Mouse (Mus musculus): ENCODE results near the gene Foxn3. TPM values are rescaled to one million over a fixed set of nuclear protein-coding genes. Genes with fewer than 3 reads are reported as not detected.

The Foxn3 gene
- total and polyA plus RNA-seq, 3 experiments: 9.7 to 26.8 (median 11.0) TPM

DNA sequence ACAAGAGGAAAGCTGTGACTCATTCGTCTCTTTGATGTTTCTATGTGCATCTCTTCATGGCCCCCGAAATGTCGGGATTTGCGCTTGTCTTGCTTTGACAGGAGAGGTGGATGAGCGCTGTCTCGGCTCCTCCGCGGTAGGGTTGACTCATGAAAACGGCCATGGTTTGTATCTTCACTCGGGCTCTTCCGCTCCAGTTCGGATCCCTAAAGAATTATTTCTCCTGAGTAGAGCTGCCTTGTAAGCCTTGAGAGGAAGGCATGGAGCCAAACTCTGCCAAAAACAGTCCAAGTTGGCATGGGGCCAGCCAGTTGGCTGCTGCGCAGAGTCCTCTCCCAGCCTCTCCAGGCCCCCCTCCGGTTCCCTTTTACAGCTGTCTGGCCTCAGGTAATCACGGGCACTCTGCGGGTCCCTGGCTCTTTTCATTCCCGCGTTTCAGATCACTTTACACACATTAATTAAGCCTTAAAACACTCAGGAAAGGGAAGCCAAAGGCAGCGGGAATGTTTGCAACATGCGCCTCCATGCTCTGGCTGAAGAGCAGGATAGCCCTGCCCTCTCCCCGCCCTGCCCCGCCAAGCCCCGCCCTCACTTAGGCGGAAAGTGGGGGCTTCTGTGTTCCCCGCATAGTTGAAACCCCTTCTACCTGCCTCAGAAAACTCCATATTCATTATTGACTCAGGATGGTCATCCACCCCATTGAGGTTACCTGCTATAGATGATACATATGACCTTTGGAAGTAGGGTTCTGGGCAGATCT lies 7.0 kb upstream of the Foxn3 start:
- H3K9ac ChIP-seq (ENCODE audit: insufficient read depth, low read depth): no peak overlapping the region
- TF ChIP-seq ZKSCAN1 (IDR thresholded peaks at IDR 0.05; ENCODE audit: borderline replicate concordance, low read depth, low read length) (no peak), ZC3H11A (IDR thresholded peaks at IDR 0.05; ENCODE audit: low read depth, low read length) (no peak)
- no peak for DNase-seq (ENCODE audit: extremely low read depth)
- no peak overlapping the region for H3K4me3 ChIP-seq (replicated peaks in 1 of 3; ENCODE audit: low read depth in 2 of 3, low read length in 2 of 3, poor library complexity in 1 of 3)
- H3K36me3 ChIP-seq (replicated peaks in 1 of 2; ENCODE audit: control insufficient read depth in 1 of 2, insufficient read depth in 1 of 2, low read length in 1 of 2): no peaks in the 10 kb centered on the region
- H3K79me2 ChIP-seq (replicated peaks; ENCODE audit: control insufficient read depth, extremely low read depth, insufficient read depth, poor library complexity, severe bottlenecking): no peaks in the 10 kb centered on the region
- H3K27ac ChIP-seq (ENCODE audit: insufficient read depth, low read depth): no peak overlapping the region
- in situ Hi-C loops (cut with MboI; ENCODE audit: low pct_ligation_motif_present, low pct_unique_long_range_greater_than_20kb, low sequenced_read_pairs) (no loop called here), dilution Hi-C loops (cut with MboI; ENCODE audit: extremely low pct_ligation_motif_present, extremely low pct_unique_long_range_greater_than_20kb, low sequenced_read_pairs) (no loop called here)
- H3K9me3 ChIP-seq (replicated peaks; ENCODE audit: low read length): no peaks in the 10 kb centered on the region
- H3K4me2 ChIP-seq (ENCODE audit: insufficient read depth, low read depth, poor library complexity, severe bottlenecking): no peak overlapping the region
- no peaks in the 10 kb centered on the region for H3K27me3 ChIP-seq (replicated peaks)
- H3K4me1 ChIP-seq (ENCODE audit: control insufficient read depth in 1 of 2, insufficient read depth in 2 of 2): peaks cover 17 to 24% of the 10 kb centered on the region in 2 experiments

DNA sequence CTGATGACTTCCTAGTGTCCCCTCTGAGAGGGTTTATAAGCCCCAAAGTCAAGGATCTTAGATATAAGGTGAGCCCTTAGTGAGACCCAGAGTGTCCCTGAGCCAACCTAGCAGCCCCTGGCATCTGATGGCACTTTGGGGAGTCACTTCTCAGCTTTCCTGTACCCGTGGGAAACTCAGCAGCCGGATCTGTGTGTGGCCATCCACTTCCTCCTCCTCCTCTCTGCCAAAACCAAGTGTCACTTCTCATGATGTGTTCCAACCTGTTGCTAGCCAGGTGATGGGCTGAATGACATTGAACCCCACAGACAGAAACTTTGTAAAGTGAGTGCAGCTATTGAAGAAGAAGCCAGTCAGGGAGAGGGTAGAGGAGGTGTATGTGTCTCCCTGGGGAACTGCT lies 2.2 kb upstream of the Foxn3 start:
- H3K27me3 ChIP-seq (replicated peaks): no peaks in the 10 kb centered on the region
- no peak overlapping the region for H3K4me3 ChIP-seq (replicated peaks in 1 of 3; ENCODE audit: low read depth in 2 of 3, low read length in 2 of 3, poor library complexity in 1 of 3)
- dilution Hi-C loops (cut with MboI; ENCODE audit: extremely low pct_ligation_motif_present, extremely low pct_unique_long_range_greater_than_20kb, low sequenced_read_pairs) (no loop called here), in situ Hi-C loops (cut with MboI; ENCODE audit: low pct_ligation_motif_present, low pct_unique_long_range_greater_than_20kb, low sequenced_read_pairs) (no loop called here)
- H3K4me1 ChIP-seq (ENCODE audit: control insufficient read depth in 1 of 2, insufficient read depth in 2 of 2): peaks cover 0 to 16% of the 10 kb centered on the region in 2 experiments; a peak in 2 of 4 replicates
- no peak for DNase-seq (ENCODE audit: extremely low read depth)
- H3K79me2 ChIP-seq (replicated peaks; ENCODE audit: control insufficient read depth, extremely low read depth, insufficient read depth, poor library complexity, severe bottlenecking): peaks cover 16% of the 10 kb centered on the region
- TF ChIP-seq UBTF (IDR thresholded peaks at IDR 0.05; ENCODE audit: low read depth, low read length): no peak
- no peaks in the 10 kb centered on the region for H3K9me3 ChIP-seq (replicated peaks; ENCODE audit: low read length)
- no peak overlapping the region for H3K4me2 ChIP-seq (ENCODE audit: insufficient read depth, low read depth, poor library complexity, severe bottlenecking)
- H3K27ac ChIP-seq (ENCODE audit: insufficient read depth, low read depth): no peak overlapping the region
- H3K9ac ChIP-seq (ENCODE audit: insufficient read depth, low read depth): no peak overlapping the region
- H3K36me3 ChIP-seq (replicated peaks in 1 of 2; ENCODE audit: control insufficient read depth in 1 of 2, insufficient read depth in 1 of 2, low read length in 1 of 2): no peaks in the 10 kb centered on the region

DNA sequence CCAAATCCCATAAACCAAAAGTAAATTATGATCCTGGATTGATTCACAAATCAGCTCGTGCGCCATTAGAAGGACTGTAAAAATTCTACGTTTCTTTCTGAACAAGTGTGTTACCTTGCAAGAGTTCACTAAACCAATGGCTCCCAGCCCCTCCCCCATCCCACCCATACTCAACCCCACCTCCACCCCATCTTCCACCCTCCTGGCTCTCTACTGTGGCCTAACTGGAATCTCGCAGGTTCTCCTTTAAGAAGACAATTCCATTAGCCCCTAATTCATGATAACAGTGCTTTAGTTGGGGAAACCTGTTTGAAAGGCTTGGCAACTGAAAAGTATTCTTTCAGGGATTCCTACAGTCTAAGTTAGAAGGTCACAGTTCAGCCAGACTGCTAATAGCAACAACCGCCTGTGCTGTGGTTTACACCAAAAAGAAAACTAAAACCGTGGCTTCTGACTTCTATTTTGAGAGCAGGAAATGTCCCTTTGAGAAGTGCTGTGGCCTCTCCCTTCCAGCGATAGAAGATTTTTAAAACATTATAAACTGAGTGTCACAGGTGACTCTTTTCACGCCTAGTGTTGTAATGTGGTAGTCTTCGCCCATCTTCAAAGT lies 1.0 kb upstream of the Foxn3 start:
- Histone ChIP-seq H3K9ac (ENCODE audit: insufficient read depth, low read depth) (peak overlapping the region; percentile 86; the same call in 1 of the 2 replicates), H3K9me3 (replicated peaks; ENCODE audit: low read length) (no peaks in the 10 kb centered on the region), H3K4me2 (ENCODE audit: insufficient read depth, low read depth, poor library complexity, severe bottlenecking) (peak overlapping the region; percentile 38), H3K4me1 (ENCODE audit: control insufficient read depth in 1 of 2, insufficient read depth in 2 of 2) (peaks cover 0 to 28% of the 10 kb centered on the region in 2 experiments; a peak in 2 of 4 replicates), H3K79me2 (replicated peaks; ENCODE audit: control insufficient read depth, extremely low read depth, insufficient read depth, poor library complexity, severe bottlenecking) (peaks cover 23% of the 10 kb centered on the region), H3K36me3 (replicated peaks in 1 of 2; ENCODE audit: control insufficient read depth in 1 of 2, insufficient read depth in 1 of 2, low read length in 1 of 2) (peaks cover 0 to 3% of the 10 kb centered on the region in 2 experiments), H3K27me3 (replicated peaks) (no peaks in the 10 kb centered on the region), H3K4me3 (replicated peaks in 1 of 3; ENCODE audit: low read depth in 2 of 3, low read length in 2 of 3, poor library complexity in 1 of 3) (peak overlapping the region in 2 of 3 experiments; percentile 61 to 78), H3K27ac (ENCODE audit: insufficient read depth, low read depth) (no peak overlapping the region; the same call in 1 of the 2 replicates)
- DNase-seq (ENCODE audit: extremely low read depth): peak; percentile 67
- in situ Hi-C loops (cut with MboI; ENCODE audit: low pct_ligation_motif_present, low pct_unique_long_range_greater_than_20kb, low sequenced_read_pairs): loop anchor here (5.0 kb wide), 1 partner anchor 63 kb away; no protein-coding TSS in a partner anchor
- dilution Hi-C loops (cut with MboI; ENCODE audit: extremely low pct_ligation_motif_present, extremely low pct_unique_long_range_greater_than_20kb, low sequenced_read_pairs): no loop called here
- TF ChIP-seq MAFK (IDR thresholded peaks at IDR 0.05; ENCODE audit: insufficient replicate concordance, low read length): no peak
- no peak for TF ChIP-seq MAX (IDR thresholded peaks at IDR 0.05; ENCODE audit: low read length)
- TF ChIP-seq JUN (IDR thresholded peaks at IDR 0.05; ENCODE audit: insufficient read depth, low read depth, low read length): no peak
- TF ChIP-seq SIN3A (IDR thresholded peaks at IDR 0.05; ENCODE audit: low read length): peak; percentile 43; the same call in 1 of the 2 replicates
- peak; percentile 87 for TF ChIP-seq CHD2 (IDR thresholded peaks at IDR 0.05; ENCODE audit: low read length)
- no peak for TF ChIP-seq JUND (conservative IDR thresholded peaks at IDR 0.05; ENCODE audit: low read depth, low read length)
- no peak for TF ChIP-seq HCFC1 (IDR thresholded peaks at IDR 0.05; ENCODE audit: low read depth, low read length)
- no peak for TF ChIP-seq ZNF384 (IDR thresholded peaks at IDR 0.05; ENCODE audit: low read depth, low read length)
- no peak for TF ChIP-seq NELFE (IDR thresholded peaks at IDR 0.05; ENCODE audit: low read depth, low read length)
- TF ChIP-seq CHD1 (IDR thresholded peaks at IDR 0.05; ENCODE audit: low read depth, low read length): no peak
- TF ChIP-seq ZC3H11A (IDR thresholded peaks at IDR 0.05; ENCODE audit: low read depth, low read length): no peak
- TF ChIP-seq USF1 (IDR thresholded peaks at IDR 0.05; ENCODE audit: low read depth, low read length): no peak
- no peak for TF ChIP-seq MXI1 (IDR thresholded peaks at IDR 0.05; ENCODE audit: low read depth, low read length)
- peak; percentile 97 for TF ChIP-seq MEF2A (IDR thresholded peaks at IDR 0.05; ENCODE audit: borderline replicate concordance, low read depth, low read length)
- TF ChIP-seq TBP (conservative IDR thresholded peaks at IDR 0.05; ENCODE audit: low read depth, low read length): no peak
- no peak for TF ChIP-seq RAD21 (IDR thresholded peaks at IDR 0.05; ENCODE audit: low read depth, low read length)
- no peak for TF ChIP-seq POLR2A (IDR thresholded peaks at IDR 0.05; ENCODE audit: low read depth, low read length)
- TF ChIP-seq ETS1 (conservative IDR thresholded peaks at IDR 0.05; ENCODE audit: low read depth, low read length): peak; percentile 76
- TF ChIP-seq BHLHE40 (IDR thresholded peaks at IDR 0.05; ENCODE audit: low read depth, low read length): peak; percentile 70
- TF ChIP-seq IRF4 (IDR thresholded peaks at IDR 0.05; ENCODE audit: low read depth, low read length): peak; percentile 59
- TF ChIP-seq MAZ (IDR thresholded peaks at IDR 0.05; ENCODE audit: low read depth, low read length): no peak; the same call in 1 of the 2 replicates
- no peak for TF ChIP-seq ZKSCAN1 (IDR thresholded peaks at IDR 0.05; ENCODE audit: borderline replicate concordance, low read depth, low read length)

Data from CH12.LX (cell line).